Mouse (Mus musculus): ENCODE results near the gene Zfp143.
"Not testable (repeated sequence)": the region's sequence is repeated elsewhere in the genome, so short reads cannot be mapped to it uniquely, and the experiment has no call there.

Zfp143 gene

GRCm38 (mm10) chr7:110061199-110061751 is at the start of gene Zfp143:
Zfp143 (plus strand) TSS chr7:110061217.
- peak; percentile 100 for DNase-seq (ENCODE audit: low read depth, low spot score)

- no peak for DNase-seq (ENCODE audit: low read depth, low spot score)
These were observed 49.6 kb upstream of the Zfp143 start for GRCm38 (mm10) chr7:110011417-110011816.

DNA sequence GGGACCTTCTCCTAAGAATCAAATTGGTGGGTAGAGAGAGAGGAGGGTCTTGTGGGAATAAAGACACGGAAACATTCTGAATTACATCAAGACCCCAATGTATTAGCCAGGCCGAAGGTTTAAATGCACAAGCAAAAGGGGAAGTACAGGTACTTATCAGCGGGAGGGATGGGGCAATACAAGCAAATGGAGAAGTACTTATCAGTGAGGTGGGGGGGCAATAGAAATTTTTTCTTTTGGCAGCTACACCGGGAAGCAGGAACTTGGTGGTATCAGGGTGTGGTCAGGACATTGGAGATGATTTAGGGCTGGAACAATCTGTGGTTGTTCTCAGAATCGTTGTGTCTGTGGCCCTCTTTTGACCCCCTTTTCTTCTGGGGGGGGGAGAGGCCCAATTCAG is 46.7 kb upstream of the Zfp143 start:
- no peak for DNase-seq (ENCODE audit: low read depth, low spot score)

GRCm38 (mm10) chr7:110018117-110018630 is 42.8 kb upstream of the Zfp143 start, which contains the start of gene Ipo7:
Ipo7 (plus strand) TSS chr7:110018274.
- DNase-seq (ENCODE audit: low read depth, low spot score), result peak; percentile 87

DNA sequence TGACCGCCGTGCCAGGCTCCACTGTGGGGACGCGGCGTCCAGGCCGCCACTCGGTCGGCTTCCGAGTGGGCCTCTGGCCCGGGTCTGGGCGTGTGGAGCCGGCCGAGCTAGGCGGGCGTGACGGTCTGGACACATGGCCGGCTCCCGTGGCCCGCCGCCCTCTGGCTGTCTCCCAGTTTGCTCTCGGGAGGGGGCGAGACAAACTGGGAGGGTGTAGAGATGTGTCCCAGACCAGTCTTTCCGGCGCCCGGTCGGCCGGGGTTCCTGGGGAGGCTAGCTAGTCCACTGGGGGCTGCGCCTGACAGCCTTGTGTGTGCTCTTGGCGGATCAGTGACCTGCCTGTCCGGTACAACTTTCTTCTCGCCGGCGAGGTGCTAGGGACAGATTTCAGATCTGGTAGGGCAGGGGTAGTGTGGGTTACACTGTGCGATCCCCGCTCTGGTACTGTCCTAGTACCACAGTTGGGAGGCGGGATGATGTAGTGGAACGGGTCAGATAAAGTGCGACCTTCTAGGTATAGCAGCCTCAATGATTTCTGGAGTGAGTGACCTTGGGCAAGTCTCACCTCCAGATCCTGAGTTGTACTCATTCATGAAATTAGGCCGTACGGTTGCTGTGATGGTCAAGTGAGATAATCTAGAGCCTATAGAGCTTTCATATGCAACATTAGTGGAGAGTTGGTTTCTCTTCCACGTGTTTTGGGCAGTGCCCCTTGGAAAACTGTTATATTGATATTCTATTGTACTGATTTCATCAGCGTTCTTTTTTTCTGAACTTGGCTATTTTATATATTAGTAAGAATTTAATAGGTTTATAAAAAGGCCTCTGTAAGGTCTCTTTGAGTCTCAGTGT is 42.2 kb upstream of the Zfp143 start:
- DNase-seq (ENCODE audit: low read depth, low spot score), result peak; percentile 43

- DNase-seq (ENCODE audit: low read depth, low spot score), result no peak
These were observed 37.5 kb upstream of the Zfp143 start for GRCm38 (mm10) chr7:110023553-110023952.

DNA sequence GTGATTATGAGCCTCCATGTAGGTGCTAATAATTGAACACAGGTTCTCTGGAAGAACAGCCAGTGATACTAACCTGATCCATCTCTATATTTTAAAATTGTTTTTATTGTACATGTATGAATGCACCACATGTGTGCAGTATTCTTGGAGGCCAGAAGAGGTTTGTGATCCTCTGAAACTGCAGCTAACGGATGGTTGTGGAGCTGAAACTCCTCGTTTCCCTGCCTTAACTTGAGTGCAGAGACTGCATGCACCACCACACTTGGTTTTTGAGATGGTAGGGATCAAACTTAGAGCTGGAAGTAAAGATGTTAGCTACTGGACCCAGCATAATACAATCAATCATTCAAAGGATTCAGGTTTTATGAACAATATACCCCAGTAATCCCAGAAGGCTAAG is 34.4 kb upstream of the Zfp143 start:
- no peak for DNase-seq (ENCODE audit: low read depth, low spot score)

DNA sequence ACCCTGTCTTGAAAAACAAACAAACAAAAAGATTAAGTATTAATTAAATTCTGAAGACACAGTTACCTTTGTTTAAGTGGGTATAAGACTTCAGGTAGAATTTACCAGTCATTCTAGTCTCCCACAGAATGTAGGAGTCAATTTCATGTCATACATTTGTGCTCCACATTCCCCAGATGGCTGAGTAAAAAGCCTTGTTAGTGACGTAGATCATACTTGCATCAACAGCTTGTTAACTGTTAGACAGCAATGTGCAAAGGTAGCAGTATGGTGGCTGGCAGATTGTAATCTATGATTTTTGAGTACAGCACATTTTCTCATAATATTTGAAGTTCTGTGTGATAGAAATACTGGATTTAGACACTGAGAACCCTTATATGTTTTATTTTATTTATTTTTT is 32.2 kb upstream of the Zfp143 start:
- no peak for DNase-seq (ENCODE audit: low read depth, low spot score)

DNA sequence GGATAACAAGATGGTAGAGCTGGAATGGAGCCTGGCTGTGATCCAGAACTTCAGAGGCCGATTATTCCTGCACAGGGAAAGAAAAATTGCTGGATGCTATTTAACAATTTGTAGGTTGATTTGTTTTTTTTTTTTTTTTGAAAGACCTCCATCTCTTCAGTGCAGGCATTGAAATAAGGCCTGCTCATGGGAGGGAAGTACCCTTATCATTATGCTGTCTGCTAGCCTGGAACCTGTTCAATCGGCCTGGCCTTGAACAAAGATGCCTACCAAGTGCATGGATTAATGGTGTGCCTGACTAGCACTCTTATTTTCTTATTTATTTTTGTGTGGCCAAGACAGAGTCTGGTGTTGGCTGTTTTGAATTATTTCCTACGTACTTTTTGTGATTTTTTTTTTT is 30.7 kb upstream of the Zfp143 start:
- no peak for DNase-seq (ENCODE audit: low read depth, low spot score)

DNA sequence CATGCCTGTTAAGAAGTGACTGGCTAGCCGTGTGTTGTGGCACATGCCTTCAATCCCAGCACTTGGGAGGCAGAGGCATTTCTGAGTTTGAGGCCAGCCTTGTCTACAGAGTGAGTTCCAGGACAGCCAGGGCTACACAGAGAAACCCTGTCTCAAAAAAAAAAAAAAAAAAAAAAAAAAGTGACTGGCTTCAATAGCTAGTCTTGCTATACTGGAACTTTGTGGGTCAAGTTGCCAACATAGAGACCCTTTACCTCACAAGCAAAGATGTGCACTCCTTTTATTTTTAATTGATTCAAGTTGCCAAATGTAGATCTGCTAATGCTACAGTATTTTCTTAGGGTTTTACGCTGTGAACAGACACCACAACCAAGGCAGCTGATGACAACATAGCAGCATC is 3.3 kb upstream of the Zfp143 start:
- DNase-seq (ENCODE audit: low read depth, low spot score), result not testable (repeated sequence)

GRCm38 (mm10) chr7:110059092-110059785 is 1.8 kb upstream of the Zfp143 start:
- DNase-seq (ENCODE audit: low read depth, low spot score), result peak; percentile 19

- DNase-seq (ENCODE audit: low read depth, low spot score), result no peak
These were observed 830 bp upstream of the Zfp143 start for GRCm38 (mm10) chr7:110060106-110060668.

DNA sequence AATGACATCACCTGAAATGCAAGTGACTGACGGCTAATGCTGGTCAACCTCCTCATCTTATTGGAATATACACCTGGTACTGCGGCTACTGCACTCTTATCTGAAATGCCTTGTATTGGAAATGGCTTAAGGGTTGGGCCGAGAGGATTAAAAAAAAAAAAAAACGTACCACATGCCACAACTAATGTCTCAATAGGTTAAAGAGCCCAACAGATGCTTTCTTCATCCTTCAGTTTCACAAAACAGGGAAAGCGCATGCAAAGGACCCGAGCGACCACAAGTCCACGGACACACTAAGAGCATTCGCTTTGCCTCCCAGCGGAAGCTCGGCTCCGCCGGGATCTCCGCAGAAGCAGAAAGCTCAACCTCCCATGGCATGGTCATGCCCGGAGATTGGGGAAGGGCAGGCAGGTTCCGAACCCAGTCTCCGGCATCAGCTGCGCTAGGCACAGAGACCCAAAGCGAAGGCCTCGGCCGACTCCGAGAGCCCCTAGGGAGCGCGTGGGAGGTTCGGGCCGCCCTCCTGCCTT is 283 bp upstream of the Zfp143 start:
- peak; percentile 37 for DNase-seq (ENCODE audit: low read depth, low spot score)

- DNase-seq (ENCODE audit: low read depth, low spot score), result peak; percentile 94
These were observed 796 bp downstream of the Zfp143 start for GRCm38 (mm10) chr7:110061752-110062273.

GRCm38 (mm10) chr7:110063731-110064130 is 2.7 kb downstream of the Zfp143 start:
- no peak for DNase-seq (ENCODE audit: low read depth, low spot score)

GRCm38 (mm10) chr7:110069070-110069469 is 8.1 kb downstream of the Zfp143 start:
- no peak for DNase-seq (ENCODE audit: low read depth, low spot score)

DNA sequence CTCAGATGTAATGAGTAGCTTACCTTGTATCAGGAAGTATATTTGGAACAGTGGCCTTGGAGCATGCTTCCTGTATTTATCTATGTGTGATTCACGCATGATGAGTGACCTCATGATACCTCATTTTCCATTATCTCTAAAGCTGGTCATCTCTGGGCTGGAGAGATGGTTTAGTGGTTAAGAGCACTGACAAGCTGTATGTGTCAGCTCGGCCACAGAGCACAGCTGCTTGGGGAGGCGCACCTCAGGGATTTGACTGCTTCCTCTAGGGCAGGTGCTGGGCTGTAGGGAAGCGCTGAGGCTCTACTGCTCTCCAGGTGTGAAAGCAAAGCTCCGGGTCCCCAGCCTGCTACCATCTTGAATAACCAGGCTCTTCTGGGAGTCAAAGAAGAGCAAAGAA is 17.2 kb downstream of the Zfp143 start:
- DNase-seq (ENCODE audit: low read depth, low spot score), result no peak

DNA sequence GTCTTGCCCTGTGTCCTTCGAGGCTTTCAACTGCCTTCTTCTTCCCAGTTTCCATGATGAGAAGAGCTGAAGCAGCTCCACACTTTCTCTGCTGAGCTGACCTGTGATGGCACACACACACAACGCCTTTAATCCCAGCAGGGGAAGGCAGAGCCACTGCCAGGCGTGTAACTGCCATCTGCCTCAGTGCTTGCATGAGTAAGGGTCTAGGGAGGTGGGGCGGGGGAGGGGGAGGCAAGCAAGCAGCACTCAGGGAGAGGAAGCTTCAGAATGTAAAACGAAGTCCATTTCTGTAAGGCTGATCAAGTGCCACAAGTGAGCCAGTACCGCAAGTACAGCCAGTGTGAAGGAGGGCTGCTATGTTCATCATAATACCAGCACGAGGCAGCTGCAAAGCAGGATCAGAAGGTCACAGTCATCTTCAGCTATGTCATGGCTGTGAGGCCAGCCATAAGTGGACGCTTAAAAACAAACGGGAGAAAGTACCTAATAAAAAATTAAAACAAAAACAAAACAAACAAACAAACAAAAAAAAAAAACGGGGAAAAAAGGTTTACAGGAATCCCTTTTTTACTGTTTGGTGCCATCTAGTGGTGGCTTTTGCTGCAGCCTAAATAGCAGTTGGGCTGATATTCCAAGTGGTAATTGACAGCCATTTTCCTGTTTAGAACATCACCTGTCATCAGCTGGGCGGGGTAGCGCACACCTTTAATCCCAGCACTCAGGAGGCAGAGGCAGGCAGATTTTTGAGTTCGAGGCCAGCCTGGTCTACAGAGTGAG is 22.6 kb downstream of the Zfp143 start:
- DNase-seq (ENCODE audit: low read depth, low spot score), result no peak

DNA sequence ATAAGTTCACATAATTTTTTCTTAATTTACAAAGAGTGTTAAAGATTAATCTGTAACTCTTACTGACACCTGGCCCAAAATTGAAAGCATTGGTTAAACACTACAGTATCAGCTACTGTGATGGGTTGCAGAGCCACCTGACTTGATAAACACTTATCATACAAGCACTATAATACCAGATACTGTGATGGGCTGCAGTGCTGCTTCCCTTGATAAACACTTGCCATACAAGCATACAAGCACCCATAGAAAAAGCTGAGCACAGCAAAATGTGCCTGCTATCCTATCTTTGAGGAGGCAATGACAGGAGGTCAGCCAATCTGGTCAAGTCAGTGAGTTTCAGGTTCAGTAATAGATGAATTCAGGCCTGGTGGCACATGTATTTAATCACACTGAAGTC is 24.2 kb downstream of the Zfp143 start:
- DNase-seq (ENCODE audit: low read depth, low spot score), result no peak

DNA sequence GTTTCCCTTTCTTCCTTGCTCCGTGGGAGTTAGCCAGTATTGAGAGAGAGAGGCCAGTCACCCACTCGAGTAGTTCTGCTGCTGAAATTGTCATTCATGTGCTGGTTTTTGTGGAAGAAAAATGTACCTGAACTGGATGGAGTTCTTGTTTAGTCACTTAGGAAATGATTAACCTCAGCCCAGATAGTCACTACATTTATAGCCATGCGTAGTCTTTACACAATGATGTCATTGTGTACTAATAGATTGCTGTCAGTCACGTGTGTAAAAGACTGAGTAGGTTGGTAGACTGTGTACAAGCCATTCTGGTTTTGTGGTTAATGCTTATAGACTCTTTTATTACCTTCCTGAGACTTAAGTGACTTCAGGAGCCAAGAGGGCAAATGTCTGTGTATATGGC is 26.9 kb downstream of the Zfp143 start:
- DNase-seq (ENCODE audit: low read depth, low spot score), result no peak

- DNase-seq (ENCODE audit: low read depth, low spot score), result no peak
These were observed 30.7 kb downstream of the Zfp143 start for GRCm38 (mm10) chr7:110091670-110092069.
